Mouse (Mus musculus): Measurements from ENCODE around the gene Ggn.
"Not testable (repeated sequence)": the region's sequence is repeated elsewhere in the genome, so short reads cannot be mapped to it uniquely, and the experiment has no call there.

The Ggn gene

GRCm38 (mm10) chr7:29212199-29212765 is 42.3 kb downstream of the Ggn start:
- DNase-seq (ENCODE audit: low spot score in 2 of 2) = no peak

GRCm38 (mm10) chr7:29212775-29213560 is 43.0 kb downstream of the Ggn start:
- not testable (repeated sequence) for DNase-seq (ENCODE audit: low spot score in 2 of 2)

GRCm38 (mm10) chr7:29213675-29214082 is 43.7 kb downstream of the Ggn start, which contains the start of gene Catsperg1:
Gene Catsperg1 (minus strand): TSS chr7:29214035.
- DNase-seq (ENCODE audit: low spot score in 2 of 2) = no peak

GRCm38 (mm10) chr7:29214236-29214635 is 44.2 kb downstream of the Ggn start:
- no peak for DNase-seq (ENCODE audit: low spot score in 2 of 2)

GRCm38 (mm10) chr7:29214846-29215245 is 44.8 kb downstream of the Ggn start:
- DNase-seq (ENCODE audit: low spot score in 2 of 2) = no peak
